Mouse (Mus musculus) ES-E14 (cell line): ENCODE data around the gene Mapk10.

ENCODE experiments used
- HCFC1 ChIP-seq: IDR thresholded peaks from 2 replicates; pipeline ENCODE4 v1.6.1; 2012; ENCODE audit warnings: low read length, inconsistent platforms, borderline replicate concordance; ENCODE audit not compliant: insufficient read depth
- MAFK ChIP-seq: IDR thresholded peaks from 2 replicates; pipeline ENCODE4 v1.6.1; 2014; ENCODE audit warnings: mild to moderate bottlenecking, low read depth, low read length, inconsistent platforms; ENCODE audit not compliant: insufficient read depth
- ZNF384 ChIP-seq: IDR thresholded peaks from 2 replicates; pipeline ENCODE4 v1.6.1; 2012; ENCODE audit warnings: low read depth, low read length, inconsistent platforms

- TF ChIP-seq HCFC1 (no peak), ZNF384 (no peak), MAFK (no peak)
Measured at GRCm38 (mm10) chr5:103164022-103164421, 47.1 kb downstream of the Mapk10 start.
